Mouse (Mus musculus): ENCODE data around the gene Rbm42.
A peak's percentile ranks its signal among the peaks of the same experiment; 100 is the strongest.

The Rbm42 gene

GRCm38 (mm10) chr7:30618658-30619057, 31.5 kb downstream of the Rbm42 start:
- DNase-seq (ENCODE audit: low read depth, low spot score) = no peak

GRCm38 (mm10) chr7:30615049-30615760, 34.9 kb downstream of the Rbm42 start:
- no peak for DNase-seq (ENCODE audit: low read depth, low spot score)

DNA sequence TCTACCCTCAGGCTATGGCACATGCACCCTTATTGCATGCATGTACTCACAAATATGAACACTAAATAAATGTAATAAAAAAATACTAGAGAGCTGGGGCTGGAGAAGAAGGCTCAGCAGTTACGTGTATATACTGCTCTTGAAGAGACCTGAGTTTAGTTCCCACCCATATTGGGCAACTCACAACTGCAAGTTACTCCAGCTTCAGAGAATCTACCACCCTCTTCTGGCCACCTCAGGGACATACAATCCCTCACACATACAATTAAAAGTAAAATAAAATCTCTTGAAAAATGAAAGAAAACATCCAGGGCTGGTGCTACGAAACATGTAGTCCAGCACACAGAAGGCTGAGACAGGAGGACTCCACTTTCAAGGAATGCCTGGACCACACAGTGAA, 35.7 kb downstream of the Rbm42 start:
- peak; percentile 43 for DNase-seq (ENCODE audit: low read depth, low spot score)

DNA sequence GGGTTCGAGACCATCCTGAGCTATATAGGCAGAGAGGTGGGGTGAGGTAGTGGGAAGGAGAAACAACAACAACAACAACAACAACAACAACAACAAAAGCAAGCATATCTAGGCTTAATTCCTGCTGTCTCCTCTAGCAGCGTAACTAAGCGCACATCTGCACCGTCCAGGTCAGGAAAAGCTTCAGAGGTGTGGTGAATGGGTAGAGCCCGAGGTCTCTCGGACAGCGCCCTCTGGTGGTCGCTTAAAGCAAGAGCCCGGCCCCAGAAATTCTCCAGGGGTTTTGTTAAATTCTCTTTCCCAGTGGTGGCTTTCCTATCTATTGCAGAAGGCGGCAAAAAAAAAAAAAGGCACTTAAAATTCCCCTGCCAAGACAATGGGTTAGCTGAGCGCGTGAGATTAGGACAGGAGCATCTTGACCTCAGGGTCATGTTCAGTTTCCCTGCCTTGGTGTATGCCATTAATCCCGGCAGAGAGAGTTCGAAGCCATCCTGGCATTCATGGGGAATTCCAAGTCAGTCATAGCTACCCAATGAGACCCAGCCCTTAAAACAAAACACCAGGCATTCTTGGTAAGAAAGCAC, 36.5 kb downstream of the Rbm42 start:
- DNase-seq (ENCODE audit: low read depth, low spot score) = peak; percentile 58

- DNase-seq (ENCODE audit: low read depth, low spot score) = no peak
Observed at GRCm38 (mm10) chr7:30612654-30613402, 37.3 kb downstream of the Rbm42 start, which contains the start of gene Upk1a. Gene Upk1a, minus strand, starts transcription at chr7:30612847.

DNA sequence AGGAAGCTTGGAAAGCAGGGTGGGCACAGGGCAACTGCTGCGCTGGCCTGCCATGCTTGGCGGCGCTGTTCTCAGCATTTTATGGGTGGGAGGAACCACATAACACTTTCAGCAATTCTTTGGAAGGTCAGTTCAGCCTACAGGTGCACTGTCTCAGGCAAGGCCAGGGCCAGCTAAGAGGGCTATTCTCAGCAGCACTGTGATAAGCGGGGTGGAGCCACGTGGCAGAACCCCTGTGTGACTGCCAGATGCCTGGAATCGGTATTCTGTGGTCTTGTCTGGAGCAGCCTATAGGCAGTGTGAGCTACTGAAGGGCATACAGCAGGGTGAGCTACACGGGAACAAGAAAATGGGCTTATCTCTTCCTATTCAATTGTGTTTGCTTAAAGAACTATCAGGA, 40.1 kb downstream of the Rbm42 start:
- no peak for DNase-seq (ENCODE audit: low read depth, low spot score)

DNA sequence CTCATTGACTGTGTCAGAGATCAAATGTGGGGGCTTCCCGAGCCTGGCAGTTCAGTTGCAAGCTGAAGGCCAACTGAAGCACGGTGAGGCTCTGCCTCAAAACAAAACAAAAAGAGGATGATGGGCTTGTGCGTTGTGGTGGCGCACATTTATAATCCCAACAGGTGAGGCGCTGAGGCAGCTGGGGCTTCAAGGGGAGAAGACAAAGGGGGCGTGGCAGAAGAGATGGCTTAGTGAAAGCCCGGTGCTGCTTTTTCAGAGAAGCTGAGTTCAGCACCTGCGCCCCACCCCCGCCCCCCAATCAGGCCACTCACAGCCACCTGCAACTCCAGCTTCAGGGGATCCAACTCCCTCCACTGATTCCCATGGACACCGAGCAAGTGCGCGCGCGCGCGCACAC, 41.6 kb downstream of the Rbm42 start:
- DNase-seq (ENCODE audit: low read depth, low spot score) = no peak

GRCm38 (mm10) chr7:30607706-30608309, 42.3 kb downstream of the Rbm42 start:
- DNase-seq (ENCODE audit: low read depth, low spot score) = peak; percentile 58

GRCm38 (mm10) chr7:30604944-30605343, 45.2 kb downstream of the Rbm42 start:
- DNase-seq (ENCODE audit: low read depth, low spot score) = no peak

DNA sequence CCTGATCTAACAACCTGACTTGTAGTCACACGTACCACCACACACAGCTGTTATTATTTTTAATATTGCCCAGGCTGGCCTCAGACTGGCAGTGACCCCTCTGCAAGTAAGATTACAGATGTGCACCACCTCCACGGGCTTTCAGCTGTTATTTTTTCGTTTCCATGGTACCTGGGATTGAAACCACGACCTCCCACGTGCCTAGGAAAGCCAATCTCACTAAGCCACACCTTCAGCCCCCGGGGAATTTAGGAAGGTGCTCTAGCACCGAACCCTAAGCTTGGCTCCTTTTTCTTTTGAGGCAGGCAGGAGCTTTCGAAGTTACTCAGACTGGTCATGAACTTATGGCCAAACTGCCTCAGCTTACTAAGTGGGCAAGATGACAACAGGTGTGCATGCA, 45.7 kb downstream of the Rbm42 start:
- no peak for DNase-seq (ENCODE audit: low read depth, low spot score)

DNA sequence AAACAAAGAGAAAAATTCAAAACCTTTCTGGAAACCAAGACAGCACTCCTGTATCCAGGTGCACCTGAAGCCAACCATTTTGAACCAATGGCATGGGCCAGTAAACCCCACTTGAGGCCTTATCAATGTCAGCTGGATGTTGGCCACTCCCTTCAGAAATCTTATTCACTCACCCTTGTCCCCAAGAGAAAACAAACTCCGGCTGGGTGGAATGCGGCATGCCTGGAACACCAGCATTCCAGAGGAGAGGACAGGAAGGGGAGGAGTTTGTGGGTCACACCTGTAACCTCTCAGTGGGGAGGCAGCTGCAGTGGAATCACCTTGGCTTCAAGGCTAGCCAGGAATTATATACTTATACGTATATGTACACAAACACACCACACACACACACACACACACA, 47.5 kb downstream of the Rbm42 start:
- DNase-seq (ENCODE audit: low read depth, low spot score) = no peak

DNA sequence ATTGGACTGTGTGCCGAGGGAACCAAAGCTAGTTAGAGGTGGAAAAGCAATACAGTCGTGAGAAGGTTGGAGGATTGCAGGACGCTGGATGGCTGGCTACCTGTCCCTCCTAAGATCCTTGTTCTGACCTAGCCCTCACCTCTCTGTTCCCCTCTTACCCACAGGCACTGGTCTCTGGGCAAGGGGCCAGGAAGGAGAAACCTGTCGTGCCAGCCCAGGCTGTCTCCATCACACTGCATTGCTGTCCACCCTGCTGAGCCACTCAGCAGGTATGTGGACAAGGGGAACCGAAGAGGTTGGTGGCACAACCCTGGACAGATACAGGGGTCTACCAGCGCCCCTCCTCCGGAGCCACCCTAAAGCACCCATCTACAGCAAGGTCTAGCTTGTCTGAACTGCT, 49.5 kb downstream of the Rbm42 start:
- DNase-seq (ENCODE audit: low read depth, low spot score) = no peak

DNA sequence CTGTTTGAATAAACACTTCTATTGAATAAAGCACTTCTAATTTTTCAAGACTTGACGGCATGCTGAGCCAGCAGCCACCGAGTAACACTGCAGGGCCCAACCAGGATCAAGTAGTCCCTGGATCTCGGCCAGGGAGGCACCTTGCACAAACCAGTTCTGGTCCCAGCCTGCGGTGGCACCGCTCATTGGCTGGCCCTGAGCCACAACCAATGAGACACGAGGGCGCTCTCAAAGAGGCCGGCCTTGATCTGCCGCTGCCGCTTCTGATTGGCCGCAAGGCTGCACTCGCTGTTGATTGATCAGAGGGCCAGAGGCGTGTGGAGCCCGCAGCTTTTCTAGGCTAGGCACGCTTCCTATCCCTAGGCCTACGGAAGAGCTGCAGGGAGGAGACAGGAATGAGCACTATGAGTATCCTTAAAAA, 50.2 kb downstream of the Rbm42 start:
- peak; percentile 99 for DNase-seq (ENCODE audit: low read depth, low spot score)

DNA sequence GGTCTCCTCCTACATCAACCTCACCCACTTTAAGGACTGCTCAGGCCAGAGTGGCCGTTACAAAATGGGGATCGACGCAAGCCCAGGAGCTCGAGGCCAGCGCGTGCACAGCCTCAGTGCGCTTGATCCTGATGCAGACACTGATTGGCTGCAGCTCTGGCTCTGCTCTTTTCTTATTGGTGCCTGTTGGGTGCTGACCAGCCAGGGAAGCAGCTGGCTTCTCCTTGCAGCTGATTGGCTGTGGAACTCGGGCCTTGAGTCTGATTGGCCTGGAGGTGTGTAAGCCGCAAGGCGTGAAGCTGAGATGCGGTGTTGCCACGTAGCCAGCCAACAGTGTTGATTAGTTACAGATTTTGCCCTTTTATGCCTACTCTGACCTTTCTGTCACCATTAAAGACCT, 51.3 kb downstream of the Rbm42 start, which contains the start of gene Zbtb32:
Zbtb32 (minus strand) TSS at position 124 of the 400 bp plus-strand sequence.
- DNase-seq (ENCODE audit: low read depth, low spot score) = no peak

DNA sequence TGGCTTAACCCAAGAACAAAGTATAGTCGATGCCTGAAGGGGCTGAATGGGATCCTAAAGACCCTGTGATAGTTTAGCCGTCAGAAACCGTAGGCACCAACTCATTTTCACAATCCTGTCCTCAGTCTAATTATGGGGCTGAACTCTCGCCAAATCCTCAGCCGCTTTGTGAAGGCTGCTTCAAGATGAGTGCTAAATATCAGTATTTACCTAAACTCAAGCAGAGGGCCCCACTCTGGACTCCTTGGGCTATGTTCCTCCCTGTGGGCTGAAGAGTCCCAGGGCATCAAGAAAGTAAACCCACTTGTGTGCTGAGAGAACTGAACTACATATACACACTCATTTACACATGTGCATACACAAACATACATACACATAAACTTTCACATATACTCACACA, 53.3 kb downstream of the Rbm42 start:
- DNase-seq (ENCODE audit: low read depth, low spot score) = no peak

GRCm38 (mm10) chr7:30596093-30596492, 54.0 kb downstream of the Rbm42 start:
- DNase-seq (ENCODE audit: low read depth, low spot score) = no peak

DNA sequence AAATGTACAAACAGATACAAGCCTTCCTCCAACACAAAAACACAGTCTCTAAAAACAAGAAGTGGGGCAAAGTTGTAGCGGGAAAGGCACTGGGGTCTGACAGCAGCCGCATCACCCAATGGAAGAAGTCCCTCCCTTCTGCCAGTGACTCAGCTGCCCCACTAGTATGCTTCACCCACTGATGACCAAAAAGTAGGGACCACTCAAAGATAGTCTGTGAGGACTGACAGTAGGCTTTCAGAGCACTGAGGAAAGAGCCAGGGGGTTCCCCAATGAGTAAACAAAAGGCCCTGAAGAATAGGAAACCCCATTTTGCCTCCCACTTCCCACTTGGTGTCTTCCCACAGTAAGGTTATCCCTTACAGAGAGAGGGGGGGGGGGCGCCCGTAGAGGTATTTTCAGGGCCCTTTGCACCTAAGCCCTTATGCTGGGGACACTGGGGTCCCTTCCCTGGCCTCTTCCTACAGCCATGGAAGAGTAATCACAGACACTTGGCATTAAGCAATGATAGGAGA, 55.5 kb downstream of the Rbm42 start:
- no peak for DNase-seq (ENCODE audit: low read depth, low spot score)

DNA sequence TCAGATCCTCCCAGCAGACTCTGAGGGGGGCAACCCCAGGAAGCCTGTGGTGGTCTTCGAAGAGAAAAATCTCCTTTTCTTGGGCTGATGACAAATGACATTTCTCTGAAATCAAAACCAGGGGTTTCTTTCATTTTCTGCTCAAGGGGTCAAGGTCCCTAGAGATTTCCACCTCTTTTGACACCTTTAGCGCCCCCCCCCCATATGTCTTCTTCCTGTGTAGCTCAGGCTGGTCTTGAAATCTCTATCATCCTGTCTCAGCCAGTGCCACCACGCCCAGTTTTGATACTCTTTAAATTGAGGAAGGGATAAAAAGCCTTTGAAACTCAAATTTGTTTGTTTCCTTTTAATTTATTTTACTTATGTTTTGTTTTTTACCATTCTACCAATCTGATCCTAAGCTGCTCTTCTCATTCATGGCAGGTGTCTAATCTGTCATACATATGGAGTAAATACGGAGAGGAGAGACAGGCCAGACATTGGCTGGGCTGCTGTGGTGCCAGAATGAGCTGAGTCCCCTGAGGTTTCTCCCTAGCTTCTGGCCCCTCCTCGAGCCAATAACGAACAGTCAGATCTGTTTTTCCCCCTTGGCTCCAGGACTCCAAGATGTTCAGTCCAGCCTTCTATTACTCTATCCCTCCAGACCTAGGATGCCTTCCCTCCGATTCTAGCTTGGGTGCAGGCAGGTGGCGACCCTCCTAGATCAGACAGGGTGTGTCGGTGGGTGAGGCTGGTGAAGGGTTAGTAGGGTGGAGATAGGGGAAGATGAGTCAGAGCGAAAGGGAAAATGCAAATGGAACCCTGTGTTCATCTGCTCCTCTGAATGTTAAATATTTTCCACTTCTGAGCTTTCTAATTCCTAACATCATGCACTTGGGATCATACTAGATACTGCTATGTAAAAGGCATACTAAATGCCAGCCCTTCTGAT, 56.3 kb downstream of the Rbm42 start:
- DNase-seq (ENCODE audit: low read depth, low spot score) = no peak

GRCm38 (mm10) chr7:30592772-30593423, 57.2 kb downstream of the Rbm42 start:
- DNase-seq (ENCODE audit: low read depth, low spot score) = no peak

- DNase-seq (ENCODE audit: low read depth, low spot score) = no peak
Observed at GRCm38 (mm10) chr7:30591605-30591951, 58.5 kb downstream of the Rbm42 start.

All from brain, adult 2 months (tissue).